Mouse (Mus musculus): Measurements from ENCODE around the gene Ctf1.

DNA sequence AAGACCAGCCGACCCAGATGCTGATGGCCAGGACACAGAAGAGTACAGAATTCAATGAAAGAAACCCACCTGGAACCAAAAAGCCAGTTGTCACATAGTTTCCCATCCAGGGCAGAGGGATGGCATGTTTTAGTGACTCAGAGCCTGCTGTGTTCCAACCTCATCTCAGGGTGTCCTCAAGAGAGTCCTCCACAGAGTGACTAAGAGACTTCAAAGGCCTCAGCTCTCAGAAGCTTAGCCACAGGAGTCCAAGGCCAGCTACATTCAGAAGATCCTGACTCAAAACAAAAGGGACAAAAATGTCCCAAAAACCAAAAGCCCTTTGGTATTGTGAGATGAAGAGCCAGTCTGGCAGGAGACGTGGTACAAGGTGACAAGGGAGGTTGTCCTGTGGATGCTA lies 33.7 kb upstream of the Ctf1 start:
- TF ChIP-seq POLR2A (IDR thresholded peaks at IDR 0.05; ENCODE audit: low read depth, low read length): no peak
- TF ChIP-seq CTCF (IDR thresholded peaks at IDR 0.05; ENCODE audit: extremely low read depth, insufficient read length, insufficient replicate concordance, low read depth, low read length): no peak

All from small intestine, adult 2 months (tissue).